Comparison of ENCODE assay signal across 9 mouse cellular contexts in genomic region chr10:80403044-80403692, GRCm38 (mm10). TPM values are rescaled to one million over a fixed set of nuclear protein-coding genes. Genes with fewer than 3 reads are reported as not detected.
DNase-seq lines count a peak whose midpoint lies in the region; ATAC-seq and TF ChIP-seq lines count a peak whose summit lies in the region.
"Had no signal": no experiment of that assay in that cellular context is flagged by ENCODE, and none has a peak within 500 bp of the region (broad histone marks: within the 10 kb centered on the region; RNA-seq: fewer than 3 reads in every experiment).

No protein-coding gene starts in this region.

- H3K9ac ChIP-seq in forebrain, embryonic 16.5 days (replicated peaks; ENCODE audit: low read depth, low read length), result no peak overlapping the region
- H3K9ac ChIP-seq: liver, embryonic 13.5 days had no signal

- 95% methylated on average over 4 of the region's 4 CpGs for WGBS in thymus, adult 2 months
- WGBS in forebrain, embryonic 16.5 days, result 97% methylated on average over 4 of the region's 4 CpGs

- no peak for ATAC-seq in forebrain, embryonic 16.5 days

- H3K36me3 ChIP-seq in thymus, adult 2 months (ENCODE audit: control insufficient read depth, insufficient read depth, low read length), result no peaks in the 10 kb centered on the region; the same call in 1 of the 2 replicates
- H3K36me3 ChIP-seq in forebrain, embryonic 16.5 days (ENCODE audit: control insufficient read depth, insufficient read depth), result peaks cover 16% of the 10 kb centered on the region

- TF ChIP-seq POLR2A in thymus, adult 2 months (IDR thresholded peaks at IDR 0.05; ENCODE audit: control insufficient read depth, extremely low read depth, insufficient read depth, low read length, poor library complexity), result no peak

- DNase-seq in cerebellum, postnatal 14 days, result peak; percentile 38 to 67
- no peak for DNase-seq in cerebellum, adult 8-10 months
- DNase-seq in thymus, adult 2 months, result peak; percentile 40
- DNase-seq in thymus, adult 18-20 months, result no peak
- DNase-seq in kidney, postnatal 25 days, result peak; percentile 57 to 78
- peak; percentile 40 for DNase-seq in thymus, postnatal 25 days
- no peak for DNase-seq in gastrocnemius, postnatal 10 days
- DNase-seq: liver, embryonic 13.5 days had no signal

- no peaks in the 10 kb centered on the region for H3K27me3 ChIP-seq in thymus, adult 2 months (ENCODE audit: control insufficient read depth, insufficient read depth, low read length)
- H3K27me3 ChIP-seq in forebrain, embryonic 16.5 days (replicated peaks; ENCODE audit: control insufficient read depth, insufficient read depth, low read length), result no peaks in the 10 kb centered on the region
- H3K27me3 ChIP-seq: liver, embryonic 13.5 days had no signal

- no peak overlapping the region for H3K27ac ChIP-seq in thymus, adult 2 months (ENCODE audit: control insufficient read depth, insufficient read depth, low read length)
- H3K27ac ChIP-seq in forebrain, embryonic 16.5 days (ENCODE audit: low read length), result no peak overlapping the region
- H3K27ac ChIP-seq: liver, embryonic 13.5 days had no signal

- no peaks in the 10 kb centered on the region for H3K9me3 ChIP-seq in forebrain, embryonic 16.5 days (ENCODE audit: control insufficient read depth, low read length)
- H3K9me3 ChIP-seq: liver, embryonic 13.5 days had no signal

- H3K4me2 ChIP-seq in forebrain, embryonic 16.5 days (ENCODE audit: low read length), result no peak overlapping the region
- H3K4me2 ChIP-seq: liver, embryonic 13.5 days had no signal

- H3K4me3 ChIP-seq in thymus, adult 2 months (ENCODE audit: control insufficient read depth, insufficient read depth, low read length), result no peak overlapping the region
- no peak overlapping the region for H3K4me3 ChIP-seq in forebrain, embryonic 16.5 days (replicated peaks; ENCODE audit: low read length)
- H3K4me3 ChIP-seq: liver, embryonic 13.5 days had no signal

- TF ChIP-seq CTCF in thymus, adult 2 months (IDR thresholded peaks at IDR 0.05; ENCODE audit: borderline replicate concordance, control insufficient read depth, extremely low read depth, insufficient read depth, low read length, poor library complexity), result peak; percentile 63; the same call in 1 of the 2 replicates

- peaks cover 25% of the 10 kb centered on the region for H3K4me1 ChIP-seq in thymus, adult 2 months (replicated peaks; ENCODE audit: control insufficient read depth, insufficient read depth, low read length)
- H3K4me1 ChIP-seq in forebrain, embryonic 16.5 days (replicated peaks; ENCODE audit: control insufficient read depth, insufficient read depth, low read length), result peaks cover 28% of the 10 kb centered on the region

RNA-seq across cellular contexts. Expression of gene Uqcr11, which starts 3.5 kb away (rescaled TPM):
- polyA plus RNA-seq in thymus, adult 2 months (2012; rRNA removed), result 1,246 and 1,699 TPM in 2 replicates
- 455 and 522 TPM in 2 replicates for polyA plus RNA-seq in forebrain, embryonic 16.5 days (2015; fragmentation: Nextera tagmentation; extraction: Ambion mirVana)
- 100 to 1,000 TPM; 725 to 806 TPM for total RNA-seq in gastrocnemius, postnatal 10 days (2021)

RNA-seq across cellular contexts. Expression of gene Mbd3, which starts 3.8 kb away (rescaled TPM):
- polyA plus RNA-seq in thymus, adult 2 months (2012; rRNA removed), result 268 and 290 TPM in 2 replicates
- polyA plus RNA-seq in forebrain, embryonic 16.5 days (2015; fragmentation: Nextera tagmentation; extraction: Ambion mirVana), result 247 and 256 TPM in 2 replicates
- 100 to 1,000 TPM; 107 to 120 TPM for total RNA-seq in gastrocnemius, postnatal 10 days (2021)

RNA-seq across cellular contexts. Expression of gene Mex3d, which starts 15.7 kb away (rescaled TPM):
- 34.9 and 38.2 TPM in 2 replicates for polyA plus RNA-seq in thymus, adult 2 months (2012; rRNA removed)
- 16.3 TPM in 2 replicates for polyA plus RNA-seq in forebrain, embryonic 16.5 days (2015; fragmentation: Nextera tagmentation; extraction: Ambion mirVana)
- 10 to 100 TPM in 1 of 2 experiments, 1 to 10 TPM in 1; 8.9 to 12.2 TPM for total RNA-seq in gastrocnemius, postnatal 10 days (2021)

RNA-seq across cellular contexts. Expression of gene Tcf3, which starts 30.3 kb away (rescaled TPM):
- polyA plus RNA-seq in thymus, adult 2 months (2012; rRNA removed), result 341 and 425 TPM in 2 replicates
- 63.7 and 74.6 TPM in 2 replicates for polyA plus RNA-seq in forebrain, embryonic 16.5 days (2015; fragmentation: Nextera tagmentation; extraction: Ambion mirVana)
- total RNA-seq in gastrocnemius, postnatal 10 days (2021), result 10 to 100 TPM; 33.0 to 43.2 TPM

RNA-seq across cellular contexts. Expression of gene Plk5, which starts 46.9 kb away (rescaled TPM):
- polyA plus RNA-seq in thymus, adult 2 months (2012; rRNA removed), result 0.17 and 0.22 TPM in 2 replicates
- polyA plus RNA-seq in forebrain, embryonic 16.5 days (2015; fragmentation: Nextera tagmentation; extraction: Ambion mirVana), result 2.2 and 4.5 TPM in 2 replicates
- not detected for total RNA-seq in gastrocnemius, postnatal 10 days (2021)

Comparison
In these comparisons a context has a peak if more than half of its experiments do, and no peak if none do; other contexts are left out.
1. DNase-seq: peak in cerebellum, postnatal 14 days (2 of 2), thymus, adult 2 months (single experiment), kidney, postnatal 25 days (2 of 2) and thymus, postnatal 25 days (single experiment); none in cerebellum, adult 8-10 months (single experiment), thymus, adult 18-20 months (0 of 2) and gastrocnemius, postnatal 10 days (single experiment).